Mouse (Mus musculus) G1E (cell line): Measurements from ENCODE around the gene Tmem109.

Source experiments
- CTCF ChIP-seq: IDR thresholded peaks from 2 replicates; pipeline ENCODE4 v1.5.1; 2012; ENCODE audit warnings: low read depth, low read length, inconsistent platforms, mixed read lengths
- GATA1 ChIP-seq: IDR thresholded peaks from 2 replicates; pipeline ENCODE4 v1.6.1; 2012; ENCODE audit warnings: borderline replicate concordance, low read length, inconsistent platforms, mixed read lengths

DNA sequence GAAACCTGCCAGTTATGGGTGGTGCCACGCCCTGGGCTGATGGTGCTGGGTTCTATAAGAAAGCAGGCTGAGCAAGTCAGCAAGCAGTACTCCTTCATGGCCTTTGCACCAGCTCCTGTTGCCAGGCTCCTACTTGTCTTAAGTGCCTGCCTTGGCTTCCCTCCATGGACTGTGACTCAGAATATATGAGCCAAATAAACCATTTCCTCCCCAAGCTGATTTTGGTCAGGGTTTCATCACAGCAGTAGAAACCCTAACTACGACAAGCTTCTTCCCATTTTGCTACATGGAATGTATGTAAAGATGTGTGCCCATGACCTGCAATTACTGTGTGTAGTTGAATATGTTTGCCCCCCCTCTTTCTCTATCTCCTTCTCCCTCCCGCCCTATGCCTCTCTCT, 48.2 kb downstream of the Tmem109 start:
- no peak for TF ChIP-seq CTCF
- no peak for TF ChIP-seq GATA1
